Mouse (Mus musculus) gastrocnemius, postnatal 36 days (tissue): ENCODE data around the gene Dcaf12. TPM values are rescaled to one million over a fixed set of nuclear protein-coding genes. Genes with fewer than 3 reads are reported as not detected.

ENCODE experiments used
- DNase-seq, 2 experiments: peaks; one replicate each; pipeline ENCODE4 v3.0.0; 2022
- intact Hi-C: fragments of 180-260 bp; cut with DNase I; formaldehyde crosslinking; loops from one replicate; pipeline ENCODE4 v1.15.1; 2025
- long read RNA-seq, 2 experiments: library from polyadenylated mRNA; stranded (forward); transcript quantifications; one replicate each; pipeline ENCODE4 v2.0.0; 2021
- total RNA-seq, 2 experiments: library from RNA; stranded (reverse); gene quantifications; 2 replicates each; pipeline ENCODE4 v1.2.3; 2021

Dcaf12 gene
- total RNA-seq = 10 to 100 TPM; 23.9 to 27.4 TPM
- long read RNA-seq, experiment 1, transcript Dcaf12-201 (9 exons, 3,442 nt) = major isoform, 26 of 33 reads
- long read RNA-seq, experiment 1, partial matches to known transcripts = 2 of 33 reads
- long read RNA-seq, experiment 1, other reads (novel, unspliced or antisense) = 5 of 33 reads
- long read RNA-seq, experiment 2, transcript Dcaf12-201 (9 exons, 3,442 nt) = major isoform, 40 of 50 reads
- long read RNA-seq, experiment 2, partial matches to known transcripts = 5 of 50 reads
- long read RNA-seq, experiment 2, other reads (novel, unspliced or antisense) = 5 of 50 reads

GRCm38 (mm10) chr4:41314141-41315129, at the start of gene Dcaf12:
Dcaf12 (minus strand) TSS chr4:41314889.
- peak; percentile 93 for DNase-seq
- intact Hi-C loops = loop anchor here (5.0 kb wide), 1 partner anchor 43 kb away; no protein-coding TSS in a partner anchor

- DNase-seq = no peak
- intact Hi-C loops = no loop called here
Measured at GRCm38 (mm10) chr4:41361059-41361458, 46.4 kb upstream of the Dcaf12 start.

GRCm38 (mm10) chr4:41359358-41359757, 44.7 kb upstream of the Dcaf12 start:
- DNase-seq = no peak
- intact Hi-C loops = loop anchor here (5.0 kb wide), 1 partner anchor 47 kb away; the partner anchor contains the start of gene Dcaf12

GRCm38 (mm10) chr4:41358669-41359068, 44.0 kb upstream of the Dcaf12 start:
- DNase-seq = no peak
- intact Hi-C loops = loop anchor here (5.0 kb wide), 1 partner anchor 46 kb away; the partner anchor contains the start of gene Dcaf12

- intact Hi-C loops = loop anchor here (5.0 kb wide), 1 partner anchor 45 kb away; the partner anchor contains the start of gene Dcaf12
- no peak for DNase-seq
Measured at GRCm38 (mm10) chr4:41357154-41357553, 42.5 kb upstream of the Dcaf12 start.

GRCm38 (mm10) chr4:41353265-41353664, 38.6 kb upstream of the Dcaf12 start:
- intact Hi-C loops = no loop called here
- DNase-seq = no peak

- no peak for DNase-seq
- intact Hi-C loops = no loop called here
Measured at GRCm38 (mm10) chr4:41352758-41353157, 38.1 kb upstream of the Dcaf12 start.

- intact Hi-C loops = no loop called here
- DNase-seq = no peak
Measured at GRCm38 (mm10) chr4:41349199-41349591, 34.5 kb upstream of the Dcaf12 start.

GRCm38 (mm10) chr4:41348584-41349198, 34.0 kb upstream of the Dcaf12 start, which contains the start of gene Ubap1:
Ubap1 (plus strand) TSS chr4:41348996.
- intact Hi-C loops = no loop called here
- peak; percentile 87 to 95 for DNase-seq

- intact Hi-C loops = no loop called here
Measured at GRCm38 (mm10) chr4:41347839-41348238, 33.1 kb upstream of the Dcaf12 start.

GRCm38 (mm10) chr4:41346011-41346410, 31.3 kb upstream of the Dcaf12 start:
- intact Hi-C loops = no loop called here
- DNase-seq = no peak

More at GRCm38 (mm10) chr4:41347839-41348238, 33.1 kb upstream of the Dcaf12 start:
- DNase-seq = no peak

GRCm38 (mm10) chr4:41340912-41341550, 26.3 kb upstream of the Dcaf12 start:
- intact Hi-C loops = no loop called here
- DNase-seq = no peak

- intact Hi-C loops = no loop called here
- no peak for DNase-seq
Measured at GRCm38 (mm10) chr4:41336546-41336945, 21.9 kb upstream of the Dcaf12 start.

GRCm38 (mm10) chr4:41331698-41332421, 17.2 kb upstream of the Dcaf12 start:
- intact Hi-C loops = no loop called here
- no peak for DNase-seq

GRCm38 (mm10) chr4:41331085-41331484, 16.4 kb upstream of the Dcaf12 start:
- no peak for DNase-seq

GRCm38 (mm10) chr4:41329481-41329880, 14.8 kb upstream of the Dcaf12 start:
- intact Hi-C loops = no loop called here
- DNase-seq = no peak

More at GRCm38 (mm10) chr4:41331085-41331484, 16.4 kb upstream of the Dcaf12 start:
- intact Hi-C loops = no loop called here

- intact Hi-C loops = no loop called here
- no peak for DNase-seq
Measured at GRCm38 (mm10) chr4:41326876-41327275, 12.2 kb upstream of the Dcaf12 start.

GRCm38 (mm10) chr4:41320971-41321370, 6.3 kb upstream of the Dcaf12 start:
- no peak for DNase-seq
- intact Hi-C loops = loop anchor here (5.0 kb wide), 1 partner anchor 71 kb away; no protein-coding TSS in a partner anchor

- intact Hi-C loops = no loop called here
- DNase-seq = no peak
Measured at GRCm38 (mm10) chr4:41318267-41318666, 3.6 kb upstream of the Dcaf12 start.
